Mouse (Mus musculus): ENCODE measurements at regions not wholly inside any gene's neighbourhood (a gene's known extent, or its start where the extent isn't known, plus 50 kb on each side); places are given as distances from the start of the nearest gene placed in this dataset.

- DNase-seq, result peak; percentile 16
Measured at GRCm38 (mm10) chr10:111419375-111420194, 53.4 kb upstream of the Nap1l1 start.

GRCm38 (mm10) chr10:111420195-111420838, 52.7 kb upstream of the Nap1l1 start:
- DNase-seq, result peak; percentile 26

GRCm38 (mm10) chr10:111422057-111422456, 51.0 kb upstream of the Nap1l1 start:
- peak; percentile 59 for DNase-seq

- DNase-seq, result peak; percentile 36
Measured at GRCm38 (mm10) chr10:111422649-111423048, 50.4 kb upstream of the Nap1l1 start.

All from embryo, embryonic 11 days (tissue).